Mouse (Mus musculus): ENCODE data around the gene Nin. TPM values are rescaled to one million over a fixed set of nuclear protein-coding genes. Genes with fewer than 3 reads are reported as not detected.

Nin gene
- polyA plus RNA-seq, 1 experiment: 21.4 TPM

DNA sequence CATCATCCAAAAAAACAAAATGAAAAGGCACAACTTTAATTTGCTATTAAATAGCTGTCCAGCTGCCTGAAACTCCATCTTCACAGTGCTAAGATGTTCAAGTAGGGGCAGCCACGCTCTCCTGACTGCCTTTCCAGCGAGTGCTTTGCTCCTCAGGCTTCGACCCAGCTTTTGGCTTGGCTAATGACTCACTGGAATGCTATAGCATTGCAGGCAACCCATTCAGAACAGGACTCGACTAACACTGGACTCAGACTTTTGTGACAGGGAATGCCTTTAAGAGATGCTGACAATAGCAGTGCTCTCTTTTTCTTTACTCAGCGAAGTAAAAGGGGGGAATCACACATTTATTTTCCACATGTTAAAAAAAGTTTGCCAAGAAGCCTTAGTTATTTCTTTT is 101.8 kb downstream of the Nin start:
- no peak for TF ChIP-seq GATA1 (IDR thresholded peaks at IDR 0.05; ENCODE audit: low read length)

DNA sequence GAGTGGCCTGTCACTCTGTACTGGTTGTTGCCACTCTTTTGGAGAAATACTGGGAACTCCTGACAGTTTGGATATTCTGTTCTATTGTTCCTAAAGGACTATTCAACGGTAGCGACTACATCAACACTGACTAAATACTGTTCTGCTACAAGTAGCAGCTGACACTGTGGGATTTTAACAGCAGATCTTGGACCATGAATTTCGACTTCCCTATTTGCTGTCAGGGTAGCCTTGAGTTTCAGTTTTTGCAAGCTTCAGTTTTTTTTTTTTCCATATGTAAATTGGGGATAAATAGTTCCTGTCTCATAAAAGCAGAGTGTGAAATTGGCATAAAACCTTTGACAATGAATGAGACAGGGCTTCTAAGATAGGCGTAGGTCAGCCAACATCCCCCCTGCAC is 103.2 kb downstream of the Nin start:
- TF ChIP-seq GATA1 (IDR thresholded peaks at IDR 0.05; ENCODE audit: low read length): no peak

DNA sequence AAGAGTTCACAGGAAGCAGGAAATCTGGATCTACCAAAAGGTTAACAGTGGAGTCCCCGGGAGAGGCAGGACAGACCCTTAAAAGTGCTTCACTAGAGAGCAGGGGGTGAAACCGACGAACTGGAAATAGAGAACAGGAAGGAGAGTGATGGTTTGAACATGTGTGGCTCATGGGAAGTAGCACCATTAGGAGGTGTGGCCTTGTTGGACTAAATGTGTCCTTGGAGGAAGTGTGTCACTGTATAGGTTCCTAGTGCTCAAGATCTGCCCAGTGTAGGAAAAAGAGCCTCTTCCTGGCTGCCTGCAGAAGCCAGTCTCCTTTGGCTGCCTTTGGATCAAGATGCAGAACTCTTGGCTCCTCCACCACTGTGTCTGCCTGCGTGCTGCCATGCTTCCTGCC is 108.4 kb downstream of the Nin start:
- TF ChIP-seq GATA1 (IDR thresholded peaks at IDR 0.05; ENCODE audit: low read length): no peak

DNA sequence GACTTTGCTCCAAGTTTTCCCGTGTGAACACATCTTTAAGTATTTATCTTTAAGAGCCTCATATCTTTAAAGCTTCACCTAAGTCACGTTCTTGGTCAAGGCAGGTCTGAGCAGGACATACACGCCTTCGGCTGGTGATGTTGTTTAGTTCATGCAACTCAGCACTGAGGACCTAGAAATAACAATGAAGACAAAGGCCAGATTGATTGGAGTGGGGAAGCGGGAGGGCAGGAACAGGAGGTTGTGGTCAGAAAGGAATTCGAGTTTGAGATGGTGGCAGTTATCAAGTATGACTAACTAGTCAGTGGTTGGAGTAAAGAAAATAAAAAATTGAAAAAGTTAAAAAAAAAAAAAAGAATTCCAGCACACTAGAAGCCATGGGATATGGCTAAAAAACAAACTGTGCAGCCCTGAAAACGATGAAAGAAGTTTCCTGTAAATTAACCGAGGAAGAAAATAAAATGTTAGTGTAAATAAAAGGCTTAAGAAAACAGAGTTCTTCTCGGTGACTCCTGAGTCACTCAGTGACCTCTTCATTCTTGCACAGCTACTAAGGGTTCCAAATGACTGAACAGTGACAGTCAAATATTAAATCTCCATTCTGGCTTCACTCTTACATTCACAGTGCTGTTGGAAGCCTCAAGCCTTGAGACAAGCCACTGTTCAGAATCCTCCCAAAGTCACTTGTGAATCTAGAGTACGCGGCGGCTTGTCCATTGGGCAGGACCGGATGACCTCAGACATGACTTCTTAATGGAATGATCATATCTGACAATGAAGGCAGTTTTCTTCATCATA is 115.1 kb downstream of the Nin start:
- no peak for TF ChIP-seq GATA1 (IDR thresholded peaks at IDR 0.05; ENCODE audit: low read length)

DNA sequence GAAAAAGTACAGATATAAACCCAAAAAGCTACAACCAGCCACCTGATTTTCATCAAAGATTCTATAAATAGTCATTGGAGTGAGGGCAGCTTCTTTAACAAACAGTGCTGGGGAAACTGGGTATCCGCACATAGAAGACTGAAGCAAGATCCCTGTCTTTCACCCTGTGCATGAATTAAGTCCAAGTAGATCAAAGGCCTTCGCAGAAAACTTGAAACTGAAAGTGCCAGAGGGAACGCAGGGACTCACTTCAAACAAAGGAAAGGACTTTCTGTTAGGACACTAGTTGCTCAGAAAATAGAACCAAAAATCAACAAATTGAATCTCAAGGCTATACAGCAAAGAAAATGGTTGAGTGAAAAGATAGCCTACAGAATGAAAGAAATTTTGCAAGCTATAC is 118.1 kb downstream of the Nin start:
- no peak for TF ChIP-seq GATA1 (IDR thresholded peaks at IDR 0.05; ENCODE audit: low read length)

DNA sequence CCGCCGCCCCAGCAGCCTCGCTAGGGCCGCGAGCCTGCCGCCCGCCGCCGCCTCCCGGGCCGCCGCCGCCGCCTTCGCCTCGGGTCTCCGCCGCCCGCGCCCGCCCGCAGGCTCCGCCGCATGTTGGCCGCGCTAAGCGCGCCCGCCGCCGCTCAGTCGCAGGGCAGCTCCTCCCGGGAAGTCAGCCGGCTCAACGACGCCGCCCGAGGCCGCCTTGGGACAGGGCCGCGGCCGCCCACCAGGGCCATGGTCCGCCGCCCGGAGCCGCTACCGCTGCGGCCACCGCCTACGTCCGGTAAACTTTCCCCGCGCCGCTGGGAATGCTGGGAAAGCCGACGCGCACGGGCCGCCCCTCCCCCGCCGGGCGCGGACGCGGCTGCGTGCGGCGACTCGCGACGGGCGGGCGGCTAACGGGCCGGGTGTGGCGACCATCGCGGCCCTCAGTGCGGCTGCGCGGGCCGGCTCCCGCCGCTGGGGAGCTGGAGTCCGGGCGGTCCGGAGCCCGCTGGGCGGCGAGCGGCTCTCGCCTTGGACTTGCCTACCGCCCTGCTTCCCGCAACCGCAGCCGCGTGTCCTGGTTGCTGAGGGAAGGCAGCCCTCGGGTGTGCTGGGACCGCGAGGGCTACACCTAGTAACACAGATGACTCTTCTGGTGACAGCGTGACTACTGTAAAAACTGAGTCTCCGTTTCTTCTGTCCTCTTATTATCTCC is 126.6 kb downstream of the Nin start, which contains the start of gene Sav1:
Sav1 (minus strand) TSS at position 217 of the 712 bp plus-strand sequence.
- no peak for TF ChIP-seq GATA1 (IDR thresholded peaks at IDR 0.05; ENCODE audit: low read length)

DNA sequence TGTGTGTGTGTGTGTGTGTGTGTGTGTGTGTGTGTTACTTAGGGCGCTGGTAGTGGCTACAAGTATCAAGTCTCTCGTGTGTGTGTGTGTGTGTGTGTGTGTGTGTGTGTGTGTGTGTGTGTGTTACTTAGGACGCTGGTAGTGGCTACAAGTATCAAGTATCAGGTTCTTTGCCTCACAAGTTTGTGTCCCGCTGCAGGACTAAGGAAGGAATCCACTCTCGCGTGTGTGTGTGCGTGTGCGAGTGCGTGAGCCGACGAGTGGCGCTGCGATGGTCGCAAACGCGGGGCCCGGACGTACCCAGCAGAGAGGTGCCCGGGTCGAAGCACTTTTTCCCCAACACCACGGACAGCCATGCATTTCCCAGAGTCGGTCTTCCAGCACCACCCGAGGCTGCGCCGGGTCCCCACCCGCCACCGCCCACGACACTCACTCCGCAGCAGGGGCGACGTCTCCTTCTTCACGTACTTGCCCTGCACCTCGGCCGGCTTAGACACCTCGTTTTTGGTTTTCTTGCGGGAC is 127.2 kb downstream of the Nin start:
- no peak for TF ChIP-seq GATA1 (IDR thresholded peaks at IDR 0.05; ENCODE audit: low read length)

DNA sequence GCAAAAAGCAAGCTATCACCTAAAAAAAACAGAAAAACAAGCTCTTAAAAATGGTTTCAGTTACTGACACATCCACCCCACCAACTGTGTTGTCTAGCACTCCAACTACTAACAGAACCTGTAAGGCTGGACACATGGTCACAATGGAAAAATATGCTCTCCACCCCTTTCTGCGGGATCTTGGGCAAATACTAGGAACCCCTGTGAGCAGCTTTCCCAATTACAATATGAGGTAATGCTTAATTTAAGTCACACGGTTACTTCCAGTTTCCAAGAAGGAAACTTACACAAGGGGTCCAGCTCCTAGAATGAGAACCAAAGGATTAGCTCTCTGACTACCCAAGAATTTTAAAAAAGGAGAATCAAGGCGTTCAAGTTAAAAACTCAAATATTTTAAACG is 128.0 kb downstream of the Nin start:
- no peak for TF ChIP-seq GATA1 (IDR thresholded peaks at IDR 0.05; ENCODE audit: low read length)

DNA sequence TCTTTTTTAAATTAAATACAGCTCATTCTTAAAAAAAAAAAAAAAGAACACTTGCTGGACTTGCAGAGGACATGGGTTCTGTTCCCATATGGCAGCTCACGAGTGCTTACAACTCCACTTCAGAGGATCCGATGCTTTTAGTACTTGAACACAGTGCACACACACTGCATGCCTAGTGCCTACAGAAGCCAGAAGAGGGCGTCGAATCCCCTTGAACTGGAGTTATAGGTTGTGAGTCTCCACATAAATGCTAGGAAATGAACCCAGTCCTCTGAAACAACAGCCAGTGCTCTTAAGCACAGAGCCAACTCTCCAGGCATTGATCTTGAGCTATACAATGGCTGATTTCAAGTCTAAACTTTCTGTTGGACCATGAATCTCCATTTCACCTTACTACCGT is 130.6 kb downstream of the Nin start:
- no peak for TF ChIP-seq GATA1 (IDR thresholded peaks at IDR 0.05; ENCODE audit: low read length)

DNA sequence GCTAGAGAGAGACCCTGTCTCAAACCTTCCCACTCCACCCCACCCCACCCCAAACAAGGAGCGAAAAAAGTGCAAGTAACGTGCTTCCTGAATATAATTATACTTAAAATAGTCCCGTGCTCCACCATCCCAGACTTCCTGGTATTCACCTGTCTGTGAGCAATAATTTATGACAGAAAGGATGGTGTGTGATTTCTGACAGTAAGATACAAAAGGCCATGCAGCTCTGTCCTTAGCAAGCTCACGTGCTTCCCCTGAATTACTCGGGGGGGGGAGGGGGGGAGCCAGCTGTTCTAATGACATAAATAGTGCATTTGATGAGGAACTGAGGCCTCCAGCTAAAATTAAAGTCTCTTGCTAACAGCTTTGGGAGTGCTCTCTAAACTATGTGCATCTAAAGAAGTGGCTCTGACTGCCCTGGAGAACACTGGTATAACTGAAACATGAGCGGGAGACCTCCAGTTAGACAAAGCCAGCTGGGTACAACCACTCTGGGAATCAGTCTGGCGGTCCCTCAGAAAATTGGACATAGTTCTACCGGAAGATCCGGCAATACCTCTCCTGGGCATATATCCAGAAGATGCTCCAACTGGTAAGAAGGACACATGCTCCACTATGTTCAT is 136.0 kb downstream of the Nin start:
- no peak for TF ChIP-seq GATA1 (IDR thresholded peaks at IDR 0.05; ENCODE audit: low read length)

DNA sequence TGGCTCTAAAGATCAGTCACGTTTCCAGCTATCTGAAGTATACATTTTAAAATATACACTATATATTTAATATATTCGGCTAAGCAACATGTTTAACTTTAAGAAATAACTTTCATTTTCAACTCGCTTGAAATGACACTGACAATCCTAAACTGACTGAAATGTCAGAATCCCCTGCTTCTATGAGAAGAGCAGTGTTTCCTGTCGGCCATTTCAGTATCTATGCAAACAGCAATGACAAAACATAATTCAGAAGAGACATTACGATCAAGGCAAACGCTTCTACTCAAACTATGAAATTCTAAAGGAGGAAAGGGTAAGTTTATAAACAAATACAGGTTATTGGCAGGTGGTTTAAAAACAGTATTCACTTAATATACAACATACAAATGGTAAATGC is 136.8 kb downstream of the Nin start:
- TF ChIP-seq GATA1 (IDR thresholded peaks at IDR 0.05; ENCODE audit: low read length): no peak

DNA sequence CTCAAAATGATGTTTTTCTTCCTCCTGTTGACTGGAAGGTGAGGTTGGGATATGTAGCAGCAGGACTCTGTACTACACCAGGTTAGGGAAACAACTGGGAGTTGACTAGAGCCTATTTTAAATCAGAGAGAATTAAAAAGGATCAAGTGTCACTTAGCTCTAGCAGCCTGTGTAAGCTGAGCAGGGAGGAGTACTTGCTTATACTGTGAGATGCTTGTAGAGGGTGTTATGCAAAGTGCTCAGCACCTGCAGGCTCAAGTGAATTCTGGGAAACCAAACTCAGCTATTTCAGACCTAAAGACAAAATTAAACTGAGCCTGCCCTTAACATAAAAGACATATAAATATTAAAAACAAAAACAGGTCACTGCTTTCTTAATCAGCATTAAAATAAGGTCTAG is 139.9 kb downstream of the Nin start:
- no peak for TF ChIP-seq GATA1 (IDR thresholded peaks at IDR 0.05; ENCODE audit: low read length)

DNA sequence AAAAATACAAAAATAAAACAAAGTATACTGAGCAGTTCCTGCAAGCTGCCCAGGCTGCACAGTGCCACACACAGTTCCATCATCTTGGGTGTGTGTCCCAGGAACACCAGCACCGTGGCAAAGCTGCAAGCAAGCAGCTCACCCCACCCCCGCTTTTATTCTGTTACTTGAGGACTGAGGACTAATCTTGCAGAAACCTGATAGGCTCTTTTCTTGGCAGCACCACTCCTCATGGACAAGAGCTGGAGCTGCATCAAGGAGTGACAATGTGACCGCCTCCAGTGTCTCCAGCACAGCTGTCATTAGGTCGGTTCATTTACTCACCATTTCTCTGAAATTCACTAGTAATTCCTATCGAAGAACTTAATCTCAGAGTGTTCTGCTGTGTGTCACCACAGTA is 145.4 kb downstream of the Nin start:
- no peak for TF ChIP-seq GATA1 (IDR thresholded peaks at IDR 0.05; ENCODE audit: low read length)

DNA sequence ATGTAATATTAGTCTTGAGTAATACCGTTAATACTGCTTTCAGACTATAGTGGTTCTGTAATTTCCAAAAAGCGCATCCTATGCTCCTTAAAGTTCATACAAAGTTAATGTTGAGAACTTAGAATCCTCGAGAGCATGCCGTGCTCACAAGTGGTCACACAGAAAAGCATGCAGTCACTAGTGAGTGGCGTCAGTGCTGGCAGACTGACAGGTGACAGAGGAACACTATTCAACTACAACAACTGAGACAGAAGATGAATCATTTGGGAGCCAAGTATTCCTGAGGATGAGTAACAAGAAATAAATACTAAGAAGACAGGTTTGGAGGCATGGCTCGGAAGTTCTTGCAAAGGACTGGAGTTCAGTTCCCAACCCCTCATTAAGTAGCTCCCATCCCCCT is 146.4 kb downstream of the Nin start:
- no peak for TF ChIP-seq GATA1 (IDR thresholded peaks at IDR 0.05; ENCODE audit: low read length)

DNA sequence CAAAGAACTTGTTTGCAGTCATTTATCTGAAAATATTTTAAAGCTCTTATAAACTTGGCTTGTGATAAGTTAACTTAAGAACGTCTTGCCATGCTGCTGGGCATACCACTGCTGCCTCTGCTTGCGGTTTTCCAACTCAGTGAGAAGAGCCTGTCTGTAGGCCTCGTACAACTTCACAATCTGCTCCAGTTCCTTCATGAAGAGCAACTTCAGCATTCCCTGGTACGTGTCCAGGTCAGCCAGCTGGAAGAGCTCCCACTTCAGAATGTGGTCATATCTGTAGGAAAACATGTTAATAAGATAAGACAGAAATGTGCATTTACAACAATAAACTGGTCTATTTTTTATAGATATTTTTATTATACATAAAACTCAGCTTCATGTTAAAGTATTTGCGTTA is 147.4 kb downstream of the Nin start:
- TF ChIP-seq GATA1 (IDR thresholded peaks at IDR 0.05; ENCODE audit: low read length): no peak

DNA sequence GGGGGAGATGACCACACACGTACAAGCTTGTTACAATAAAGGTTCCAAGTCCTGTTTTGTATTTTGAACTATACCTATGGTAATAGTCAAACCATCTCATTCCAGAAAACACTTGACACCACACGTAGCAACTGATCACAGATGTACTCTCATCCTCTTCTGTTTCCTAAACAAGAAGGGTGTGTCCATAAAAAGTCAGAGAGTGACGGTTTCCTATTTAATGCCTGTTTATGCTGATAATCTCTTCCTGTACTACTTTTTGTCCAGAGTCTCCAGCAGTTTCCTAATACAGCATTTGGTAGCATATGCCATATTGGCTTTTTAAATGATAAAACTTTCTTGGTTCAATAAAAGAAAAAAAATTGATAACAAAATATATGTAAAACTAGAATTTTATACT is 147.9 kb downstream of the Nin start:
- TF ChIP-seq GATA1 (IDR thresholded peaks at IDR 0.05; ENCODE audit: low read length): no peak

Data from G1E-ER4 (cell line).